Mouse (Mus musculus): ENCODE data around the gene Stx16. TPM values are rescaled to one million over a fixed set of nuclear protein-coding genes. Genes with fewer than 3 reads are reported as not detected.

The Stx16 gene
- total and polyA plus RNA-seq, 3 experiments, result 32.2 to 49.4 (median 44.1) TPM

- H3K4me3 ChIP-seq (ENCODE audit: low read depth, low read length), result no peak overlapping the region
- no peaks in the 10 kb centered on the region for H3K9me3 ChIP-seq (replicated peaks)
- H3K36me3 ChIP-seq (replicated peaks), result peaks cover 38% of the 10 kb centered on the region
- no peaks in the 10 kb centered on the region for H3K27me3 ChIP-seq (ENCODE audit: insufficient read depth, low read length)
- ATAC-seq (ENCODE audit: extremely low read depth, insufficient number of reproducible peaks, low FRiP score, poor library complexity, severe bottlenecking), result no peak
- DNase-seq (ENCODE audit: low spot score), result no peak
- no peak for TF ChIP-seq GATA2 (IDR thresholded peaks at IDR 0.05; ENCODE audit: borderline replicate concordance, low read depth, low read length)
- no peak for TF ChIP-seq TAL1 (conservative IDR thresholded peaks at IDR 0.05; ENCODE audit: low read depth, low read length)
- no peak for TF ChIP-seq GATA1 (IDR thresholded peaks at IDR 0.05; ENCODE audit: borderline replicate concordance, low read length)
- TF ChIP-seq POLR2AphosphoS5 (IDR thresholded peaks at IDR 0.05; ENCODE audit: insufficient replicate concordance, low read depth, low read length), result no peak
- H3K4me1 ChIP-seq (ENCODE audit: insufficient read depth, low read depth, low read length), result peaks cover 28% of the 10 kb centered on the region
These were observed 31.3 kb downstream of the Stx16 start for GRCm38 (mm10) chr2:174107375-174107774.

- TF ChIP-seq CTCF (IDR thresholded peaks at IDR 0.05; ENCODE audit: low read depth, low read length) (no peak), POLR2AphosphoS5 (IDR thresholded peaks at IDR 0.05; ENCODE audit: insufficient replicate concordance, low read depth, low read length) (no peak), GATA1 (IDR thresholded peaks at IDR 0.05; ENCODE audit: borderline replicate concordance, low read length) (no peak), GATA2 (IDR thresholded peaks at IDR 0.05; ENCODE audit: borderline replicate concordance, low read depth, low read length) (no peak), TAL1 (conservative IDR thresholded peaks at IDR 0.05; ENCODE audit: low read depth, low read length) (no peak)
- H3K4me1 ChIP-seq (ENCODE audit: insufficient read depth, low read depth, low read length), result peaks cover 34% of the 10 kb centered on the region
- H3K9me3 ChIP-seq (replicated peaks), result no peaks in the 10 kb centered on the region
- peak within 1 kb of the TSS; percentile 86 for H3K4me3 ChIP-seq (ENCODE audit: low read depth, low read length)
- peak; percentile 19 for ATAC-seq (ENCODE audit: extremely low read depth, insufficient number of reproducible peaks, low FRiP score, poor library complexity, severe bottlenecking)
- peak; percentile 97 for DNase-seq (ENCODE audit: low spot score)
- peaks cover 44% of the 10 kb centered on the region for H3K36me3 ChIP-seq (replicated peaks)
- H3K27me3 ChIP-seq (ENCODE audit: insufficient read depth, low read length), result no peaks in the 10 kb centered on the region
These were observed 34.1 kb downstream of the Stx16 start, which contains the start of gene Npepl1 for GRCm38 (mm10) chr2:174109991-174110782. Gene Npepl1 (plus strand): TSS chr2:174110349.

- DNase-seq (ENCODE audit: low spot score), result peak; percentile 86
These were observed 34.9 kb downstream of the Stx16 start for GRCm38 (mm10) chr2:174110783-174111549.

GRCm38 (mm10) chr2:174112931-174113330 is 36.8 kb downstream of the Stx16 start:
- no peaks in the 10 kb centered on the region for H3K27me3 ChIP-seq (ENCODE audit: insufficient read depth, low read length)
- ATAC-seq (ENCODE audit: extremely low read depth, insufficient number of reproducible peaks, low FRiP score, poor library complexity, severe bottlenecking) (no peak), DNase-seq (ENCODE audit: low spot score) (no peak)
- H3K4me3 ChIP-seq (ENCODE audit: low read depth, low read length), result no peak overlapping the region
- TF ChIP-seq CTCF (IDR thresholded peaks at IDR 0.05; ENCODE audit: low read depth, low read length) (no peak), TAL1 (conservative IDR thresholded peaks at IDR 0.05; ENCODE audit: low read depth, low read length) (no peak), GATA1 (IDR thresholded peaks at IDR 0.05; ENCODE audit: borderline replicate concordance, low read length) (no peak), GATA2 (IDR thresholded peaks at IDR 0.05; ENCODE audit: borderline replicate concordance, low read depth, low read length) (no peak)
- peaks cover 37% of the 10 kb centered on the region for H3K4me1 ChIP-seq (ENCODE audit: insufficient read depth, low read depth, low read length)
- H3K9me3 ChIP-seq (replicated peaks), result no peaks in the 10 kb centered on the region
- H3K36me3 ChIP-seq (replicated peaks), result peaks cover 70% of the 10 kb centered on the region

More at GRCm38 (mm10) chr2:174110783-174111549, 34.9 kb downstream of the Stx16 start:
- peaks cover 34% of the 10 kb centered on the region for H3K4me1 ChIP-seq (ENCODE audit: insufficient read depth, low read depth, low read length)
- ATAC-seq (ENCODE audit: extremely low read depth, insufficient number of reproducible peaks, low FRiP score, poor library complexity, severe bottlenecking), result peak; percentile 71
- TF ChIP-seq POLR2AphosphoS5 (IDR thresholded peaks at IDR 0.05; ENCODE audit: insufficient replicate concordance, low read depth, low read length) (no peak), GATA2 (IDR thresholded peaks at IDR 0.05; ENCODE audit: borderline replicate concordance, low read depth, low read length) (no peak), CTCF (IDR thresholded peaks at IDR 0.05; ENCODE audit: low read depth, low read length) (no peak), GATA1 (IDR thresholded peaks at IDR 0.05; ENCODE audit: borderline replicate concordance, low read length) (no peak), TAL1 (conservative IDR thresholded peaks at IDR 0.05; ENCODE audit: low read depth, low read length) (no peak)
- no peaks in the 10 kb centered on the region for H3K9me3 ChIP-seq (replicated peaks)
- H3K27me3 ChIP-seq (ENCODE audit: insufficient read depth, low read length), result no peaks in the 10 kb centered on the region
- H3K36me3 ChIP-seq (replicated peaks), result peaks cover 51% of the 10 kb centered on the region
- peak overlapping the region; percentile 86 for H3K4me3 ChIP-seq (ENCODE audit: low read depth, low read length)

- ATAC-seq (ENCODE audit: extremely low read depth, insufficient number of reproducible peaks, low FRiP score, poor library complexity, severe bottlenecking), result no peak
- Histone ChIP-seq H3K4me1 (ENCODE audit: insufficient read depth, low read depth, low read length) (peaks cover 37% of the 10 kb centered on the region), H3K36me3 (replicated peaks) (peaks cover 84% of the 10 kb centered on the region), H3K9me3 (replicated peaks) (no peaks in the 10 kb centered on the region), H3K4me3 (ENCODE audit: low read depth, low read length) (no peak overlapping the region), H3K27me3 (ENCODE audit: insufficient read depth, low read length) (no peaks in the 10 kb centered on the region)
- DNase-seq (ENCODE audit: low spot score), result no peak
- TF ChIP-seq CTCF (IDR thresholded peaks at IDR 0.05; ENCODE audit: low read depth, low read length), result no peak
- TF ChIP-seq POLR2AphosphoS5 (IDR thresholded peaks at IDR 0.05; ENCODE audit: insufficient replicate concordance, low read depth, low read length), result no peak
- no peak for TF ChIP-seq TAL1 (conservative IDR thresholded peaks at IDR 0.05; ENCODE audit: low read depth, low read length)
- no peak for TF ChIP-seq GATA1 (IDR thresholded peaks at IDR 0.05; ENCODE audit: borderline replicate concordance, low read length)
- TF ChIP-seq GATA2 (IDR thresholded peaks at IDR 0.05; ENCODE audit: borderline replicate concordance, low read depth, low read length), result no peak
These were observed 38.2 kb downstream of the Stx16 start for GRCm38 (mm10) chr2:174114148-174114864.

All from G1E (cell line).